Mouse (Mus musculus) heart, embryonic 12.5 days (tissue): Measurements from ENCODE around the gene Ly6g6e. TPM values are rescaled to one million over a fixed set of nuclear protein-coding genes. Genes with fewer than 3 reads are reported as not detected.
"Not testable (repeated sequence)": the region's sequence is repeated elsewhere in the genome, so short reads cannot be mapped to it uniquely, and the experiment has no call there.

Experiments
- ATAC-seq: fragments of 200-750 bp; cut with Nextera tagmentation; 2 replicates; pipeline ENCODE4 v1.8.0; 2017; ENCODE audit warnings: moderate TSS enrichment, moderate library complexity; ENCODE audit not compliant: insufficient number of reproducible peaks, low FRiP score
- H3K27ac ChIP-seq: fragments of 300-500 bp; sonication (generic); 2 replicates; pipeline ENCODE4 v1.5.1; 2016; ENCODE audit warnings: mild to moderate bottlenecking, moderate library complexity; ENCODE audit not compliant: poor library complexity, severe bottlenecking
- H3K27me3 ChIP-seq: fragments of 300-500 bp; sonication (generic); replicated peaks from 2 replicates; pipeline ENCODE4 v1.6.1; 2016; ENCODE audit warnings: mild to moderate bottlenecking, moderate library complexity
- H3K36me3 ChIP-seq: fragments of 300-500 bp; sonication (generic); 2 replicates; pipeline ENCODE4 v1.6.1; 2016; ENCODE audit warnings: mild to moderate bottlenecking, moderate library complexity
- H3K4me1 ChIP-seq: fragments of 300-500 bp; sonication (generic); replicated peaks from 2 replicates; pipeline ENCODE4 v1.6.1; 2016; ENCODE audit warnings: mild to moderate bottlenecking
- H3K4me2 ChIP-seq: fragments of 300-500 bp; sonication (generic); 2 replicates; pipeline ENCODE4 v1.6.1; 2016; ENCODE audit warnings: mild to moderate bottlenecking, moderate library complexity
- H3K4me3 ChIP-seq: fragments of 300-500 bp; sonication (generic); 2 replicates; pipeline ENCODE4 v1.5.1; 2016; ENCODE audit warnings: mild to moderate bottlenecking
- H3K9ac ChIP-seq: fragments of 300-500 bp; sonication (generic); 2 replicates; pipeline ENCODE4 v1.6.1; 2016; ENCODE audit warnings: mild to moderate bottlenecking, moderate library complexity
- H3K9me3 ChIP-seq: fragments of 300-500 bp; sonication (generic); replicated peaks from 2 replicates; pipeline ENCODE4 v1.6.1; 2016; ENCODE audit warnings: mild to moderate bottlenecking, moderate library complexity
- WGBS: fragments of 180-500 bp; shearing (Covaris S2); methylation state at CpG from one replicate; pipeline ENCODE4 v1.1.7; 2016; 5-methylcytosine and 5-hydroxymethylcytosine counted together
- polyA plus RNA-seq: library from polyadenylated mRNA; unstranded; fragments of >200 nt; fragmentation: Nextera tagmentation; extraction: Ambion mirVana; gene quantifications from 2 replicates; pipeline ENCODE4 v1.2.1, GENCODE M21; 2016

The Ly6g6e gene
- polyA plus RNA-seq, 1 experiment from 2014 or later, result 0.24 TPM

DNA sequence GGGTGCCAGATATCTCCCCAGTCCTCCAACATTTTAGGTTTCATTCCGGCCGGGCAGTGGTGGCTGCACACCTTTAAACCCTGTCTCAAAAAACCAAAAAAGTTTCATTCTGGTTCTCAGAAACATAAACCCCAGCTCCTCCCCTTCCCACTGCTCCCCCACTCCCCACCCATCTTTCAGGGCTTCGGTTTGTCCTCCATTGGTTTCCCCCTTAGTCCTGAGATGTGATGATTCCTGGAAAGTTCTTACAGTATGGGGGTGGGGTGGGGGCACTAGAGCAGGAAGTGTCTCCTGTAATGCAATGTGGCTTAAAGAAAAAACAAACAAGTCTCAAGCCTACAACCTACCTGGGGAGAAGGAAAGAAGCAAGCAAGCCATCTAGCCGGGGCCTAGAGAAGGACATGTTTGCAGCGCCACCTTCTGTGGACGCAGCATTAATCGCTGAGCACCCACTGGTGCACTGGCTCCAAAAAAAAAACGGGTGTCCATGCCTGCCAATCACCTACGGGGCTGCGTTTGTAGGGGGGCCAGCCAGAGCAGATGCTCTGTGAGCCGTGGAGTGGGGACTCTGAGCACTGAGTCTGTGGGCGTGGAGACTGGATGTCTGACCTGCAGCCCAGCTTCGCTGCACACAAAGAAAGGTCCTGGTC lies 29.2 kb downstream of the Ly6g6e start:
- H3K36me3 ChIP-seq, result peaks cover 31% of the 10 kb centered on the region
- no peaks in the 10 kb centered on the region for H3K27me3 ChIP-seq
- H3K4me1 ChIP-seq, result peaks cover 24% of the 10 kb centered on the region
- H3K9me3 ChIP-seq, result no peaks in the 10 kb centered on the region
- H3K4me2 ChIP-seq, result peak overlapping the region; percentile 29; the same call in 1 of the 2 replicates
- peak overlapping the region; percentile 52 for H3K9ac ChIP-seq
- H3K27ac ChIP-seq, result no peak overlapping the region
- no peak overlapping the region for H3K4me3 ChIP-seq
- no peak for ATAC-seq
- 29% methylated on average over 13 of the region's 13 CpGs for WGBS

DNA sequence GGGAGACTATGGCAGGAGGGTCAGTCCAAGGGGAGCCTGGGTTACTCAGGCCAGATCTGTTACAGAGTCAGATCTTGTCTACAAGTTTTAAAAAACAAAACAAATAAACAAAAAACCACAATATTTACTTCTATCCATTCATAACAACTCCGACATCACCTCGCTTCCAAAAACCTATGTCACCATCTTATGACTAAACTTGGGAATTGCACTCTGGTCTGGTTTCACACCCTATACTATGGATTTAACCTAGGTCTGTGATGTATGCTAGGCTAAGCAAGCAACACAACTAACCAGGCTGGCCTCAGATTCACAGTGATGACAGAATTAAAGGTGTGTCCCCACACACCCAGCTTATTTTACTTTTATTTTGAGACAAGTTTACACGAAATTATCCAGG lies 29.8 kb downstream of the Ly6g6e start:
- WGBS, result 68% methylated on average over 3 of the region's 3 CpGs
- no peak for ATAC-seq
- Histone ChIP-seq H3K4me2 (no peak overlapping the region), H3K4me3 (no peak overlapping the region), H3K27me3 (0 out of 2 replicates have a peak, but pooled peaks cover 3% of the 10 kb centered on the region), H3K9ac (no peak overlapping the region), H3K9me3 (no peaks in the 10 kb centered on the region), H3K27ac (no peak overlapping the region), H3K36me3 (peaks cover 25% of the 10 kb centered on the region), H3K4me1 (peaks cover 19% of the 10 kb centered on the region)

GRCm38 (mm10) chr17:35108097-35108496 lies 31.4 kb downstream of the Ly6g6e start, which contains the start of gene Ly6g5c:
Gene Ly6g5c, plus strand, starts transcription at chr17:35108279.
- 78% methylated on average over 6 of the region's 6 CpGs for WGBS
- Histone ChIP-seq H3K27me3 (0 out of 2 replicates have a peak, but pooled peaks cover 3% of the 10 kb centered on the region), H3K4me2 (no peak within 1 kb of the TSS), H3K36me3 (peaks cover 9% of the 10 kb centered on the region), H3K9me3 (no peaks in the 10 kb centered on the region), H3K4me3 (no peak within 1 kb of the TSS), H3K27ac (no peak within 1 kb of the TSS), H3K9ac (no peak within 1 kb of the TSS), H3K4me1 (peaks cover 6% of the 10 kb centered on the region)
- ATAC-seq, result no peak

DNA sequence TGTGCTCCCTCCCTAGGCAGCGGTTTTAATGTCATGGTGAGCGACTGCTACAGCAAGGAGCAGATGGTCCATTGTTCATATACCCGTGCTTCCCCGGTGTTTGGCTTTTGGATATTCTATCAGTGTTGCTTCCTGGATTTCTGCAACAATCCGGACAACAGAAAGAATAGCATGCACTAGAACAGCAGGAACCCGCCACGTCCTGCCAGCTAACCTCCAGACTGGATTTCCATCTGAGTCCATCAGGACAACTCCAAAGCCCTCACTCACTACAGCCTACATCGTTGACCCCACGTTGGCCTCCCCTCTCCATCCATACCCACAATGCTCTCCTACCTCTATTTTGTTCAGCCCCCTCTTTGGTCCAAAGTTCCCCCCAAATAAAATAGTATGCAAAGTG lies 35.1 kb downstream of the Ly6g6e start:
- ATAC-seq, result no peak
- Histone ChIP-seq H3K4me1 (no peaks in the 10 kb centered on the region), H3K27me3 (0 out of 2 replicates have a peak, but pooled peaks cover 3% of the 10 kb centered on the region), H3K9ac (no peak overlapping the region), H3K4me2 (peak overlapping the region; percentile 38; the same call in 1 of the 2 replicates), H3K36me3 (peaks cover 29% of the 10 kb centered on the region), H3K27ac (0 out of 2 replicates have a peak overlapping the region, but pooled peaks have one; percentile 41), H3K4me3 (no peak overlapping the region), H3K9me3 (no peaks in the 10 kb centered on the region)
- WGBS, result 50% methylated on average over 9 of the region's 9 CpGs

DNA sequence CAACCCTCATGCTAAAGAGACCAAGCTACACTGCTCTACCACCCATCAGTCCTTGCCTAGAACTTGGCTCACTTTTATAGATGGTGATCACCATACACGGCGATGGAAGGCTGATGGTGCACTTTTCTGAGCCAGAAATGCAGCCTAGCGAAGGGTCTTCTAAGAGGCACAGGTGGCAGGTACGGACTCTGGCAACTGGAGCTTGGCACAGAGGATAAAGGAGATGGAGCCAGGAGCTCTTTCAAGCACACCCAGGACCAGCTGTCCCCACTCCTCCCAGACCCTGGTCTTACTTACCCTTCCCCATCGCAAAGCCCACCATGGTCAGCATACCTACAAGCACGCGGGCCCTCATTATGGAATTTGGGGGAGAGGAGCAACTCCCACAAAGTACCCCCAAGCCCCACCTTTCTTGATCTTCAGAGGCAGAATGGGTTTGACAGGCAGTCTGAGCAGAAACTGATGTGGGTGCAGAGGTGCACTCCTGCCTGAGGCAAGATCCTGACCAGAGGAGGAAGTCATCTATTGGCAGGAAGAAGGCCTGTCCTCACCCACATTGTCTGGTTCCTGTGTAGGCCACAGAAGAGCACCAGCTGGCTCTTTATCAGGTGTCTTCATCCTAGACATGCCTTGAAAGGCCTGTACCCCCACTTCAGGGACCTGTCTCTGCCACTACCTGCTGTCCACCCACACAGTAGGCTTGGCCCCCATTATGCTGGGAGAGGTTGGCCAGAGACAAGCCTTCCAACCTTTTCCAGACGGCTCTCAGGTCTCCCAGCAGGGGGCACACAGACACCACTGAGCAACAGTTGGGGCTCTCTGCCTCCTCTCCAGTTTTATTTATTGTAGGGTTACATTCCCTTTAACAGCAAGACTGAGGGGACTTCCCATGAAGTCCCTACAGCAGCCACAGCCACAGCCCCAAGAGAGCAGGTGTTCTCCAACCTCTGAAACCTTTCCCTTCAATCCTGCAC lies 38.6 kb downstream of the Ly6g6e start, which contains the start of gene Ly6g5b:
Gene Ly6g5b (minus strand): TSS at position 383 of the 974 bp plus-strand sequence.
- peaks cover 57% of the 10 kb centered on the region for H3K36me3 ChIP-seq
- H3K4me2 ChIP-seq, result no peak within 1 kb of the TSS
- no peak within 1 kb of the TSS for H3K27ac ChIP-seq
- no peak within 1 kb of the TSS for H3K9ac ChIP-seq
- H3K4me1 ChIP-seq, result peaks cover 8% of the 10 kb centered on the region
- 84% methylated on average over 8 of the region's 8 CpGs for WGBS
- no peak within 1 kb of the TSS for H3K4me3 ChIP-seq
- H3K9me3 ChIP-seq, result no peaks in the 10 kb centered on the region
- H3K27me3 ChIP-seq, result 0 out of 2 replicates have a peak, but pooled peaks cover 3% of the 10 kb centered on the region
- ATAC-seq, result no peak

DNA sequence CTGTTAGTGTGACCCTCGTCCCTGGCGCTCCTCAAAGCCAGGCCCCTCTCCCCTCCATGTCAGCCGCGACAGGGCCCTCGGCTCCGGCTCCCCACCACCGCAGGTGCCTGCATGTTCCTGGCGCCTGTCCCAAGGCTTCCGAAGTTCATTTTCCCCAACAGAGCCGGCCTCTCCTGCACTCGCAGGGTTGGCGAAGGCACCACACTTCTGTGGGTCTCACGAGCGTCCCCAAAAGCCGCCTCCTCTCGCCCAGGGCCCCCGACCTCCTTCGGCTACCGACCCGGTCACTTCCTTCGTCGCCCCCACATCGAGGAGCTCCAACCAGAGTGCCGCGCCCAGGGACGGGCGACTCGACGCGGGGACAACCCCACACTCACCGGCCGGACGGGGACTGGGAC lies 44.0 kb downstream of the Ly6g6e start:
- Histone ChIP-seq H3K4me2 (peak overlapping the region; percentile 92), H3K9me3 (no peaks in the 10 kb centered on the region), H3K4me1 (peaks cover 27% of the 10 kb centered on the region), H3K9ac (peak overlapping the region; percentile 85), H3K27ac (peak overlapping the region; percentile 34; the same call in 1 of the 2 replicates), H3K27me3 (no peaks in the 10 kb centered on the region), H3K4me3 (peak overlapping the region; percentile 76), H3K36me3 (peaks cover 51% of the 10 kb centered on the region)
- ATAC-seq, result no peak
- WGBS, result under 1% methylated on average over 33 of the region's 33 CpGs

- Histone ChIP-seq H3K4me3 (peak within 1 kb of the TSS; percentile 76), H3K27ac (peak within 1 kb of the TSS; percentile 87), H3K4me2 (peak within 1 kb of the TSS; percentile 92), H3K9me3 (no peaks in the 10 kb centered on the region), H3K4me1 (peaks cover 27% of the 10 kb centered on the region), H3K36me3 (peaks cover 46% of the 10 kb centered on the region), H3K27me3 (no peaks in the 10 kb centered on the region), H3K9ac (peak within 1 kb of the TSS; percentile 93)
- under 1% methylated on average over 50 of the region's 50 CpGs for WGBS
- ATAC-seq, result peak; percentile 94
Measured at GRCm38 (mm10) chr17:35121143-35121799, 44.6 kb downstream of the Ly6g6e start, which contains the start of gene Gpank1. Gene Gpank1, plus strand, starts transcription at chr17:35121455.

GRCm38 (mm10) chr17:35121871-35122303 lies 45.2 kb downstream of the Ly6g6e start, which contains the start of gene Csnk2b:
Gene Csnk2b, minus strand, starts transcription at chr17:35122053.
- no peak; the same call in 1 of the 2 replicates for ATAC-seq
- Histone ChIP-seq H3K36me3 (peaks cover 42% of the 10 kb centered on the region), H3K4me2 (peak within 1 kb of the TSS; percentile 92), H3K4me3 (peak within 1 kb of the TSS; percentile 76), H3K9me3 (no peaks in the 10 kb centered on the region), H3K4me1 (peaks cover 31% of the 10 kb centered on the region), H3K27me3 (no peaks in the 10 kb centered on the region), H3K27ac (peak within 1 kb of the TSS; percentile 87), H3K9ac (peak within 1 kb of the TSS; percentile 93)
- WGBS, result under 1% methylated on average over 19 of the region's 19 CpGs

DNA sequence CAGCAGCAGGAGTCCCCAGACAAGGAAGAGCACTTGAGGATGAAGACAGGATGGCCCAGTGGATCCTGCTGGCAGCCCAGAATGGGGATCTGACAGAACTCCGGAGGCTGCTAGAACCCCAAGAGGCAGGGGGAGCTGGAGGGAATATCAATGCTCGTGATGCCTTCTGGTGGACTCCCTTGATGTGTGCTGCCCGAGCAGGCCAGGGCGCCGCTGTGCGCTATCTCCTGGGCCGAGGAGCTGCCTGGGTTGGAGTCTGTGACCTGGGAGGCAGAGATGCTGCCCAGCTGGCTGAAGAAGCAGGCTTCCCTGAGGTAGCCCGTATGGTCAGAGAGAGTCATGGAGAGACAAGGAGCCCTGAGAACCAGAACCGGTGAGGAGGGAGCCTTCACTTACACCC lies 46.6 kb downstream of the Ly6g6e start:
- 92% methylated on average over 9 of the region's 9 CpGs for WGBS
- H3K27me3 ChIP-seq, ATAC-seq, H3K9me3 ChIP-seq, H3K4me3 ChIP-seq, H3K27ac ChIP-seq, H3K4me2 ChIP-seq, H3K9ac ChIP-seq: not testable (repeated sequence)
- Histone ChIP-seq H3K36me3 (peaks cover 36% of the 10 kb centered on the region), H3K4me1 (peaks cover 41% of the 10 kb centered on the region)

DNA sequence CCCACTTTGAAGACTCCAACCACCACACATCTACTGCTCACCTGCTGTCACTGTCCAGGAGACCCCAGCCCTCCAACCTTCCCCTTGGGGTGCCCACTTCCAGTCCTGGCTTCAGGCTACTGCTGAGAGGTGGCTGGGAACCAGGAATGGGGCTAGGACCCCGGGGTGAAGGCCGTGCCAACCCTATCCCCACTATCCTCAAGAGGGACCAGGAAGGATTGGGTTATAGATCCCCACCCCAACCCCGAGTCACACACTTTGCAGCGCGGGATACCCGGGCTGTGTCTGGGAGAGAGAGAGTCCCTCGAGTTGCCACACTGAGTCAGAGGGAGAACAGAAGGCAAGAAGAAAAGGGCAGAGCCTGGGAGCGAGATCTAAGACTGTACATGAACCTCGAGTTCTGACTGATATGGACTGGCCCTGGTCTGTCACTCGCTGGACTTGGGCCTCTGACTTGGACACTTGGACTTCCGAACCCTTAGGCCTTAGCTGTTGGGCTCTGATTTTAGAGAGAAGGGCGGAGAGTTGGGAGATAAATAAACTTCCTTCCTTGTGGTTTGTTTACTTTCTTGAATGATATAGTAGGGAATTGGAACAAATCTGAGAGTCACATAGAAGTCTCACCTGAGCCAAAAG lies 47.7 kb downstream of the Ly6g6e start:
- not testable (repeated sequence) for H3K4me3 ChIP-seq, H3K27me3 ChIP-seq, H3K4me2 ChIP-seq, H3K9ac ChIP-seq, H3K9me3 ChIP-seq, ATAC-seq, H3K27ac ChIP-seq
- Histone ChIP-seq H3K36me3 (peaks cover 33% of the 10 kb centered on the region), H3K4me1 (peaks cover 48% of the 10 kb centered on the region)
- WGBS, result 90% methylated on average over 12 of the region's 12 CpGs
